In the genomic region with DNA sequence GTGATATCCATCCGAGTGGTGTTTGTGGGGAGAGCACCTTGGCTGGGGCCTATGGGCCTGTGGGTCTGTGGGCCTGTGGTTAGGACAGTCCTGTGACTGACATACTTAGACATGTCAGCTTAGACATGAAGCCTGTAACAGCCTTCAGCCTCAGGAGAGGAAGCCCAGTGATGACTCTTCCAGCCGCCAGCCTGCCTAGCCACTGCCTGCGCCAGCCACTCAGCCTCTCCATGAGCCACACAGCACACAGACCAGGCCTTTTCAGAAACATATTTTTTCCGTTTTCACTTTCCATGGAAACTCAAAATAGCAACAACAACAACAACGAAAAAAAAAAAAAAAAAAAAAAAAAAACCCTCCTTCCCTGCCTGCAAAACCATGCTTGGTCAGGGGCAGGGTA, we compare ENCODE assay signal across 33 mouse cellular contexts. TPM values are rescaled to one million over a fixed set of nuclear protein-coding genes. Genes with fewer than 3 reads are reported as not detected.
DNase-seq lines count a peak whose midpoint lies in the region; ATAC-seq and TF ChIP-seq lines count a peak whose summit lies in the region.
"Had no signal": no experiment of that assay in that cellular context is flagged by ENCODE, and none has a peak within 500 bp of the region (broad histone marks: within the 10 kb centered on the region; RNA-seq: fewer than 3 reads in every experiment).

No protein-coding gene starts in this region.

- TF ChIP-seq POLR2A in heart, adult 2 months (IDR thresholded peaks at IDR 0.05; ENCODE audit: insufficient read depth, low read depth, low read length), result no peak

- intact Hi-C loops in heart, adult 2 months (cut with DNase I), result no loop called here

- no peaks in the 10 kb centered on the region for H3K9me3 ChIP-seq in midbrain, embryonic 12.5 days
- no peaks in the 10 kb centered on the region for H3K9me3 ChIP-seq in midbrain, embryonic 14.5 days (ENCODE audit: control insufficient read depth, low read length)
- no peaks in the 10 kb centered on the region for H3K9me3 ChIP-seq in forebrain, embryonic 14.5 days (replicated peaks; ENCODE audit: control insufficient read depth, low read length)
- H3K9me3 ChIP-seq: forebrain, embryonic 15.5 days; heart, embryonic 15.5 days; hindbrain, embryonic 12.5 days; midbrain, embryonic 13.5 days; neural tube, embryonic 15.5 days; stomach, embryonic 15.5 days had no signal

- no peaks in the 10 kb centered on the region for H3K79me2 ChIP-seq in heart, adult 2 months (replicated peaks; ENCODE audit: control insufficient read depth, insufficient read depth, low read length)

- WGBS in heart, adult 2 months, result 49% methylated on average over 5 of the region's 5 CpGs
- WGBS in midbrain, embryonic 12.5 days, result 83% methylated on average over 5 of the region's 5 CpGs
- 88% methylated on average over 5 of the region's 5 CpGs for WGBS in midbrain, embryonic 14.5 days
- WGBS in forebrain, embryonic 14.5 days, result 87% methylated on average over 5 of the region's 5 CpGs

- peaks cover 25% of the 10 kb centered on the region for H3K4me1 ChIP-seq in heart, adult 2 months (ENCODE audit: control insufficient read depth, insufficient read depth, low read length)
- H3K4me1 ChIP-seq in midbrain, embryonic 12.5 days, result peaks cover 19% of the 10 kb centered on the region
- peaks cover 12% of the 10 kb centered on the region for H3K4me1 ChIP-seq in midbrain, embryonic 14.5 days (ENCODE audit: control insufficient read depth, insufficient read depth, low read length)
- H3K4me1 ChIP-seq in forebrain, embryonic 14.5 days (ENCODE audit: control insufficient read depth, insufficient read depth, low read length), result 0 out of 2 replicates have a peak, but pooled peaks cover 3% of the 10 kb centered on the region

- peaks cover 2% of the 10 kb centered on the region for H3K36me3 ChIP-seq in heart, adult 2 months (ENCODE audit: control insufficient read depth, insufficient read depth, low read length)
- peaks cover 7% of the 10 kb centered on the region; the same call in 1 of the 2 replicates for H3K36me3 ChIP-seq in midbrain, embryonic 12.5 days
- no peaks in the 10 kb centered on the region for H3K36me3 ChIP-seq in midbrain, embryonic 14.5 days (ENCODE audit: control insufficient read depth, insufficient read depth, low read length)
- H3K36me3 ChIP-seq in forebrain, embryonic 14.5 days (ENCODE audit: control insufficient read depth, insufficient read depth, low read length), result no peaks in the 10 kb centered on the region; the same call in 1 of the 2 replicates
- H3K36me3 ChIP-seq: forebrain, embryonic 15.5 days; heart, embryonic 15.5 days; hindbrain, embryonic 12.5 days; stomach, embryonic 15.5 days had no signal

- peak overlapping the region; percentile 55 for H3K27ac ChIP-seq in heart, adult 2 months
- H3K27ac ChIP-seq in midbrain, embryonic 12.5 days (replicated peaks), result peak overlapping the region; percentile 46; the same call in 1 of the 2 replicates
- H3K27ac ChIP-seq in midbrain, embryonic 14.5 days (replicated peaks; ENCODE audit: low read depth, low read length), result no peak overlapping the region
- no peak overlapping the region for H3K27ac ChIP-seq in forebrain, embryonic 14.5 days (ENCODE audit: low read depth, low read length)
- H3K27ac ChIP-seq: forebrain, embryonic 15.5 days; heart, embryonic 15.5 days; hindbrain, embryonic 12.5 days; hindbrain, postnatal 0 days; left cerebral cortex, adult 2 months; liver, embryonic 14.5 days; midbrain, embryonic 13.5 days; neural tube, embryonic 15.5 days; stomach, embryonic 15.5 days had no signal

- no peak for ATAC-seq in midbrain, embryonic 12.5 days (ENCODE audit: low FRiP score, low read depth)
- ATAC-seq in midbrain, embryonic 14.5 days (ENCODE audit: low FRiP score, low TSS enrichment), result no peak
- ATAC-seq in common myeloid progenitor, adult 5-6 weeks (replicated peaks; ENCODE audit: low read depth, poor library complexity, severe bottlenecking), result peak; percentile 51
- no peak for ATAC-seq in forebrain, embryonic 14.5 days
- ATAC-seq: CD4-positive, CD25-positive, alpha-beta regulatory T cell, adult 4 months; forebrain, embryonic 15.5 days; hindbrain, postnatal 0 days; intestine, embryonic 16.5 days; midbrain, embryonic 13.5 days had no signal

- no peaks in the 10 kb centered on the region for H3K27me3 ChIP-seq in heart, adult 2 months (ENCODE audit: control insufficient read depth, insufficient read depth, low read length)
- no peaks in the 10 kb centered on the region for H3K27me3 ChIP-seq in midbrain, embryonic 12.5 days
- H3K27me3 ChIP-seq in midbrain, embryonic 14.5 days (ENCODE audit: control insufficient read depth, insufficient read depth, low read length), result no peaks in the 10 kb centered on the region
- no peaks in the 10 kb centered on the region for H3K27me3 ChIP-seq in forebrain, embryonic 14.5 days (replicated peaks; ENCODE audit: control insufficient read depth, insufficient read depth, low read length)
- H3K27me3 ChIP-seq: forebrain, embryonic 15.5 days; heart, embryonic 15.5 days; hindbrain, embryonic 12.5 days; midbrain, embryonic 13.5 days; neural tube, embryonic 15.5 days; stomach, embryonic 15.5 days had no signal

- no peak for TF ChIP-seq CTCF in heart, adult 2 months (IDR thresholded peaks at IDR 0.05)

- no peak overlapping the region for H3K4me3 ChIP-seq in heart, adult 2 months
- no peak overlapping the region for H3K4me3 ChIP-seq in midbrain, embryonic 12.5 days
- no peak overlapping the region for H3K4me3 ChIP-seq in midbrain, embryonic 14.5 days (replicated peaks; ENCODE audit: low read depth, low read length)
- no peak overlapping the region for H3K4me3 ChIP-seq in forebrain, embryonic 14.5 days (ENCODE audit: low read depth, low read length)
- H3K4me3 ChIP-seq: forebrain, embryonic 15.5 days; heart, embryonic 15.5 days; hindbrain, embryonic 12.5 days; left cerebral cortex, adult 2 months; midbrain, embryonic 13.5 days; neural tube, embryonic 15.5 days; stomach, embryonic 15.5 days had no signal

- DNase-seq in heart, adult 2 months, result no peak
- DNase-seq in heart, adult 8-10 months (ENCODE audit: low spot score), result no peak
- no peak for DNase-seq in midbrain, embryonic 14.5 days
- no peak for DNase-seq in forebrain, embryonic 14.5 days (ENCODE audit: low spot score)
- DNase-seq in frontal cortex, postnatal 10 days (ENCODE audit: low spot score in 2 of 2), result no peak
- DNase-seq: adrenal gland, postnatal 10 days; cerebellum, adult 8-10 months; cerebellum, postnatal 25 days; gastrocnemius, postnatal 14 days; kidney, adult 8-10 months; kidney, postnatal 14 days; lung, adult 2 months; lung, postnatal 14 days; right cerebral cortex, postnatal 14 days had no signal

- TF ChIP-seq EP300 in heart, adult 2 months (IDR thresholded peaks at IDR 0.05; ENCODE audit: insufficient read depth, low read depth, low read length), result no peak

- no peak overlapping the region for H3K4me2 ChIP-seq in midbrain, embryonic 12.5 days (replicated peaks)
- no peak overlapping the region for H3K4me2 ChIP-seq in midbrain, embryonic 14.5 days (ENCODE audit: low read length)
- no peak overlapping the region for H3K4me2 ChIP-seq in forebrain, embryonic 14.5 days (ENCODE audit: low read length)
- H3K4me2 ChIP-seq: forebrain, embryonic 15.5 days; heart, embryonic 15.5 days; hindbrain, embryonic 12.5 days; midbrain, embryonic 13.5 days; neural tube, embryonic 15.5 days; stomach, embryonic 15.5 days had no signal

- H3K9ac ChIP-seq in heart, adult 2 months (ENCODE audit: low read depth, low read length), result no peak overlapping the region
- H3K9ac ChIP-seq in midbrain, embryonic 12.5 days (replicated peaks), result no peak overlapping the region
- H3K9ac ChIP-seq in midbrain, embryonic 14.5 days (replicated peaks; ENCODE audit: low read length), result no peak overlapping the region
- H3K9ac ChIP-seq in forebrain, embryonic 14.5 days (ENCODE audit: low read length), result no peak overlapping the region
- H3K9ac ChIP-seq: forebrain, embryonic 15.5 days; heart, embryonic 15.5 days; hindbrain, embryonic 12.5 days; liver, embryonic 14.5 days; midbrain, embryonic 13.5 days; neural tube, embryonic 15.5 days; stomach, embryonic 15.5 days had no signal

RNA-seq across cellular contexts. Expression of a gene that starts 14.4 kb away (rescaled TPM):
- 1 to 10 TPM; 8.4 to 9.4 TPM for total RNA-seq in heart, adult 2 months (2021)
- 4.2 and 9.8 TPM in 2 replicates for polyA plus RNA-seq in heart, adult 2 months (2012; rRNA removed)
- 10 to 100 TPM in 2 of 4 experiments, 1 to 10 TPM in 2; 5.3 to 10.6 (median 10.3) TPM for total RNA-seq in heart, adult 8-10 months (2022)
- 7.3 and 8.6 TPM in 2 replicates for polyA plus RNA-seq in midbrain, embryonic 12.5 days (2016; fragmentation: Nextera tagmentation; extraction: Ambion mirVana)
- polyA plus RNA-seq in midbrain, embryonic 14.5 days (2014; fragmentation: Nextera tagmentation; extraction: Ambion mirVana), result 10.4 and 10.5 TPM in 2 replicates
- total RNA-seq in common myeloid progenitor, adult 5-6 weeks (2017), result 14.6 and 21.8 TPM in 2 replicates
- 8.8 and 8.9 TPM in 2 replicates for polyA plus RNA-seq in forebrain, embryonic 14.5 days (2014; fragmentation: Nextera tagmentation; extraction: Ambion mirVana)

RNA-seq across cellular contexts. Expression of a gene that starts 33.8 kb away (rescaled TPM):
- not detected for total RNA-seq in heart, adult 2 months (2021)
- polyA plus RNA-seq in heart, adult 2 months (2012; rRNA removed), result not detected in 2 replicates
- total RNA-seq in heart, adult 8-10 months (2022), result not detected
- 0.37 TPM in 1 of 2 replicates, not detected in the other for polyA plus RNA-seq in midbrain, embryonic 12.5 days (2016; fragmentation: Nextera tagmentation; extraction: Ambion mirVana)
- polyA plus RNA-seq in midbrain, embryonic 14.5 days (2014; fragmentation: Nextera tagmentation; extraction: Ambion mirVana), result 0.32 and 0.72 TPM in 2 replicates
- not detected in 2 replicates for total RNA-seq in common myeloid progenitor, adult 5-6 weeks (2017)
- polyA plus RNA-seq in forebrain, embryonic 14.5 days (2014; fragmentation: Nextera tagmentation; extraction: Ambion mirVana), result 0.23 TPM in 1 of 2 replicates, not detected in the other
- total RNA-seq: adrenal gland, postnatal 10 days; gastrocnemius, postnatal 14 days; heart, postnatal 25 days; hindbrain, postnatal 0 days; layer of hippocampus, postnatal 14 days; left cerebral cortex, adult 2 months; left cerebral cortex, postnatal 25 days; megakaryocyte, adult 5-6 weeks had no signal
- polyA plus RNA-seq: CD4-positive, CD25-positive, alpha-beta regulatory T cell, adult 4 months; heart, embryonic 15.5 days; limb, embryonic 14.5 days; liver, embryonic 14.5 days; small intestine, adult 2 months had no signal

Comparison
In these comparisons a context has a peak if more than half of its experiments do, and no peak if none do; other contexts are left out.
1. H3K27ac ChIP-seq: peak in heart, adult 2 months (single experiment) and midbrain, embryonic 12.5 days (single experiment); none in midbrain, embryonic 14.5 days (single experiment) and forebrain, embryonic 14.5 days (single experiment).